Mouse (Mus musculus) midbrain, embryonic 10.5 days (tissue): Measurements from ENCODE around the gene Cd274. TPM values are rescaled to one million over a fixed set of nuclear protein-coding genes. Genes with fewer than 3 reads are reported as not detected.

ENCODE experiments used
- DNase-seq: peaks from one replicate; pipeline ENCODE4 v3.0.0-alpha.2; 2017; ENCODE audit warnings: low spot score
- H3K27ac ChIP-seq: fragments of 300-500 bp; sonication (generic); replicated peaks from 2 replicates; pipeline ENCODE4 v1.5.1; 2016; ENCODE audit warnings: mild to moderate bottlenecking
- H3K27me3 ChIP-seq: fragments of 300-500 bp; sonication (generic); 2 replicates; pipeline ENCODE4 v1.6.1; 2016; ENCODE audit warnings: low read depth, mild to moderate bottlenecking; ENCODE audit not compliant: poor library complexity, severe bottlenecking
- H3K36me3 ChIP-seq: fragments of 300-500 bp; sonication (generic); 2 replicates; pipeline ENCODE4 v1.6.1; 2016; ENCODE audit warnings: mild to moderate bottlenecking, moderate library complexity
- H3K4me1 ChIP-seq: fragments of 300-500 bp; sonication (generic); 2 replicates; pipeline ENCODE4 v1.6.1; 2016
- H3K4me3 ChIP-seq: fragments of 300-500 bp; sonication (generic); 2 replicates; pipeline ENCODE4 v1.5.1; 2016; ENCODE audit warnings: mild to moderate bottlenecking, moderate library complexity
- H3K9me3 ChIP-seq: fragments of 300-500 bp; sonication (generic); replicated peaks from 2 replicates; pipeline ENCODE4 v1.6.1; 2016; ENCODE audit warnings: mild to moderate bottlenecking
- WGBS: fragments of 180-500 bp; shearing (Covaris S2); methylation state at CpG from one replicate; pipeline ENCODE4 v1.1.7; 2016; 5-methylcytosine and 5-hydroxymethylcytosine counted together
- polyA plus RNA-seq: library from polyadenylated mRNA; unstranded; fragments of >200 nt; fragmentation: Nextera tagmentation; extraction: Ambion mirVana; gene quantifications from 2 replicates; pipeline ENCODE4 v1.2.1, GENCODE M21; 2016

Cd274 gene
- polyA plus RNA-seq: 0.29 and 0.38 TPM in 2 replicates

GRCm38 (mm10) chr19:29366969-29367622, at the start of gene Cd274, which contains the start of gene Plgrkt:
Gene Cd274, plus strand, starts transcription at chr19:29367455.
Gene Plgrkt, minus strand, starts transcription at chr19:29367390.
- peaks cover 16% of the 10 kb centered on the region for H3K4me1 ChIP-seq
- no peaks in the 10 kb centered on the region for H3K36me3 ChIP-seq
- H3K27ac ChIP-seq: no peak within 1 kb of the TSS
- H3K27me3 ChIP-seq: peaks cover 29% of the 10 kb centered on the region
- peak; percentile 49 for DNase-seq
- WGBS: 5% methylated on average over 26 of the region's 26 CpGs
- no peaks in the 10 kb centered on the region for H3K9me3 ChIP-seq
- peak within 1 kb of the TSS; percentile 54 for H3K4me3 ChIP-seq

- no peaks in the 10 kb centered on the region for H3K9me3 ChIP-seq
- H3K36me3 ChIP-seq: no peaks in the 10 kb centered on the region
- 80% methylated on average over 8 of the region's 8 CpGs for WGBS
- H3K27me3 ChIP-seq: peaks cover 21% of the 10 kb centered on the region
- H3K4me1 ChIP-seq: peaks cover 13% of the 10 kb centered on the region
- H3K27ac ChIP-seq: no peak overlapping the region
- no peak overlapping the region for H3K4me3 ChIP-seq
- DNase-seq: no peak
Observed at GRCm38 (mm10) chr19:29323416-29324049, 43.7 kb upstream of the Cd274 start.

GRCm38 (mm10) chr19:29325053-29325851, 42.0 kb upstream of the Cd274 start, which contains the start of gene Insl6:
Gene Insl6, minus strand, starts transcription at chr19:29325356.
- no peaks in the 10 kb centered on the region for H3K9me3 ChIP-seq
- H3K36me3 ChIP-seq: no peaks in the 10 kb centered on the region
- H3K4me3 ChIP-seq: peak within 1 kb of the TSS; percentile 54
- H3K4me1 ChIP-seq: peaks cover 13% of the 10 kb centered on the region
- peak; percentile 84 for DNase-seq
- H3K27ac ChIP-seq: peak within 1 kb of the TSS; percentile 61
- 6% methylated on average over 31 of the region's 31 CpGs for WGBS
- H3K27me3 ChIP-seq: peaks cover 21% of the 10 kb centered on the region

GRCm38 (mm10) chr19:29325852-29326180, 41.4 kb upstream of the Cd274 start:
- DNase-seq: no peak
- H3K36me3 ChIP-seq: no peaks in the 10 kb centered on the region
- H3K4me3 ChIP-seq: peak overlapping the region; percentile 54; the same call in 1 of the 2 replicates
- no peak overlapping the region for H3K27ac ChIP-seq
- H3K9me3 ChIP-seq: no peaks in the 10 kb centered on the region
- H3K27me3 ChIP-seq: peaks cover 21% of the 10 kb centered on the region
- 74% methylated on average over 9 of the region's 9 CpGs for WGBS
- H3K4me1 ChIP-seq: peaks cover 13% of the 10 kb centered on the region

GRCm38 (mm10) chr19:29326396-29326795, 40.9 kb upstream of the Cd274 start:
- DNase-seq: no peak
- WGBS: 96% methylated on average over 4 of the region's 4 CpGs
- no peaks in the 10 kb centered on the region for H3K9me3 ChIP-seq
- peaks cover 13% of the 10 kb centered on the region for H3K4me1 ChIP-seq
- no peak overlapping the region for H3K4me3 ChIP-seq
- no peaks in the 10 kb centered on the region for H3K36me3 ChIP-seq
- no peak overlapping the region for H3K27ac ChIP-seq
- H3K27me3 ChIP-seq: peaks cover 21% of the 10 kb centered on the region

GRCm38 (mm10) chr19:29326822-29327552, 40.3 kb upstream of the Cd274 start:
- H3K27ac ChIP-seq: no peak overlapping the region
- H3K27me3 ChIP-seq: peaks cover 21% of the 10 kb centered on the region
- peaks cover 13% of the 10 kb centered on the region for H3K4me1 ChIP-seq
- DNase-seq: no peak
- H3K4me3 ChIP-seq: no peak overlapping the region
- WGBS: 77% methylated on average over 13 of the region's 13 CpGs
- H3K36me3 ChIP-seq: no peaks in the 10 kb centered on the region
- H3K9me3 ChIP-seq: no peaks in the 10 kb centered on the region

GRCm38 (mm10) chr19:29334068-29334745, 33.0 kb upstream of the Cd274 start, which contains the start of gene Rln1:
Gene Rln1, minus strand, starts transcription at chr19:29334670.
- peak within 1 kb of the TSS; percentile 84 for H3K27ac ChIP-seq
- peaks cover 27% of the 10 kb centered on the region for H3K27me3 ChIP-seq
- 3% methylated on average over 23 of the region's 23 CpGs for WGBS
- peaks cover 11% of the 10 kb centered on the region for H3K4me1 ChIP-seq
- no peaks in the 10 kb centered on the region for H3K9me3 ChIP-seq
- peak within 1 kb of the TSS; percentile 58 for H3K4me3 ChIP-seq
- H3K36me3 ChIP-seq: no peaks in the 10 kb centered on the region
- DNase-seq: peak; percentile 62

- peaks cover 27% of the 10 kb centered on the region for H3K27me3 ChIP-seq
- 92% methylated on average over 2 of the region's 2 CpGs for WGBS
- no peak overlapping the region for H3K27ac ChIP-seq
- DNase-seq: no peak
- no peaks in the 10 kb centered on the region for H3K9me3 ChIP-seq
- H3K4me1 ChIP-seq: peaks cover 11% of the 10 kb centered on the region
- H3K4me3 ChIP-seq: no peak overlapping the region
- no peaks in the 10 kb centered on the region for H3K36me3 ChIP-seq
Observed at GRCm38 (mm10) chr19:29336624-29337023, 30.6 kb upstream of the Cd274 start.

GRCm38 (mm10) chr19:29341029-29341428, 26.2 kb upstream of the Cd274 start:
- Histone ChIP-seq H3K9me3 (no peaks in the 10 kb centered on the region), H3K36me3 (no peaks in the 10 kb centered on the region), H3K27ac (no peak overlapping the region), H3K4me3 (no peak overlapping the region), H3K27me3 (no peaks in the 10 kb centered on the region), H3K4me1 (no peaks in the 10 kb centered on the region)
- DNase-seq: no peak
- 87% methylated on average over 4 of the region's 4 CpGs for WGBS

- 87% methylated on average over 6 of the region's 6 CpGs for WGBS
Observed at GRCm38 (mm10) chr19:29342281-29342680, 25.0 kb upstream of the Cd274 start.

GRCm38 (mm10) chr19:29344868-29345267, 22.4 kb upstream of the Cd274 start:
- no peak for DNase-seq
- Histone ChIP-seq H3K9me3 (no peaks in the 10 kb centered on the region), H3K36me3 (no peaks in the 10 kb centered on the region), H3K27me3 (no peaks in the 10 kb centered on the region), H3K4me1 (no peaks in the 10 kb centered on the region), H3K4me3 (no peak overlapping the region), H3K27ac (no peak overlapping the region)

More at GRCm38 (mm10) chr19:29342281-29342680, 25.0 kb upstream of the Cd274 start:
- Histone ChIP-seq H3K4me3 (no peak overlapping the region), H3K4me1 (no peaks in the 10 kb centered on the region), H3K27ac (no peak overlapping the region), H3K36me3 (no peaks in the 10 kb centered on the region), H3K27me3 (no peaks in the 10 kb centered on the region), H3K9me3 (no peaks in the 10 kb centered on the region)
- no peak for DNase-seq

GRCm38 (mm10) chr19:29345636-29346035, 21.6 kb upstream of the Cd274 start:
- H3K4me1 ChIP-seq: peaks cover 1% of the 10 kb centered on the region; the same call in 1 of the 2 replicates
- no peak overlapping the region for H3K27ac ChIP-seq
- no peak overlapping the region for H3K4me3 ChIP-seq
- H3K36me3 ChIP-seq: no peaks in the 10 kb centered on the region
- WGBS: 86% methylated on average over 6 of the region's 6 CpGs
- no peaks in the 10 kb centered on the region for H3K9me3 ChIP-seq
- DNase-seq: no peak
- H3K27me3 ChIP-seq: no peaks in the 10 kb centered on the region
